Mouse (Mus musculus): ENCODE measurements around the gene Ccdc134. TPM values are rescaled to one million over a fixed set of nuclear protein-coding genes. Genes with fewer than 3 reads are reported as not detected.
"Not testable (repeated sequence)": the region's sequence is repeated elsewhere in the genome, so short reads cannot be mapped to it uniquely, and the experiment has no call there.

Ccdc134 gene
- polyA plus RNA-seq (2015; fragmentation: Nextera tagmentation; extraction: Ambion mirVana) = 17.7 and 18.4 TPM in 2 replicates

DNA sequence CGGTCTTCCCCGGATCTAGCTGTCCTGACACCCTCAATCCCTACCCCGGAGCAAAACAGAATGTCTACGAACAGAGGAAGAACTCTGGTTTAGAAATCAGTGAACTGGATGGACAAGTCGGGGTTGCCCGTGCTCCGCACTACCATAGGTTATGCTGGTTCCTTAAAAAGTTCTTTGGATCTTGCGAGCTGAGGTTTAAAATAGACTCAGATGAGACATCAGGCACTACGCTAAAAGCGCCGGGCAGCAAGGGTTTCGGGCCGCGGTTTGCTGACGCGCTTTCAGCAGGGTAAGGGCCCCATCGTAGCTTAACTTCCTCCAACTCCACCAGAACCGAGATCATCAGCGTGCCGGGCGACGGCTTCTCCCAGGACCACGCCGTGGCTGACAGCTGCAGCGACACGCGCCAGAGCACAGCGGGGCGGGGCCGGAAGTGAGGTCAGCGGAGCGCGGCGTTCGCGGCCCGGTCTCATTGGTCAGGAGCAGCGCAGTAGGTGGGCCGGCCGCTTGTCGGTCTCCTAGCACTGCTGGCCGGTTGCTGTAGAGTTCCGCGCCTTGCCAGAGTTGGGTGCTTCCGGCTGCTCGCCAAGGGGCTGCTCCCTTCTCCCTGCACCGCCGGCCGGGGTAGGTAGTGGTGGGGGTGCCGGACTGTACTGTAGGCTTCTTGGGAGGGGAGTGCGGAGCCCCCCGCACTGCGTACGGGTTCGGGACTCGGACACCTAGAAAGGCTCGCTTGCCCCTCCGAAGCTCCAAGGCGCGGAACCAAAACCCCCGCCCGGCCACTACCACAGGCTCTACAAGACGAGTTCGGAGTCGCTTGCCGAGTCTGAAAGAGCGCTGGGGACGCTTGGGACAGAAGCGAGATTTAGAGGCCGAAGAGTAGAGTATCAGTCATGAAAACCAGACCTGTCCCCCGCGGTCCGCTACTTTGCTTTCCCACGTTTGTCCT, at the start of gene Ccdc134:
Gene Ccdc134, plus strand, starts transcription at position 497 of the 949 bp plus-strand sequence.
- ATAC-seq (replicated peaks) = peak; percentile 99
- under 1% methylated on average over 72 of the region's 74 CpGs for WGBS
- H3K36me3 ChIP-seq = no peaks in the 10 kb centered on the region
- peak within 1 kb of the TSS; percentile 67 for H3K4me3 ChIP-seq
- peaks cover 17% of the 10 kb centered on the region for H3K4me1 ChIP-seq
- H3K4me2 ChIP-seq (replicated peaks) = peak within 1 kb of the TSS; percentile 81
- no peaks in the 10 kb centered on the region for H3K27me3 ChIP-seq
- peak within 1 kb of the TSS; percentile 60 for H3K9ac ChIP-seq (replicated peaks)
- no peaks in the 10 kb centered on the region for H3K9me3 ChIP-seq
- peak within 1 kb of the TSS; percentile 66 for H3K27ac ChIP-seq (replicated peaks)

DNA sequence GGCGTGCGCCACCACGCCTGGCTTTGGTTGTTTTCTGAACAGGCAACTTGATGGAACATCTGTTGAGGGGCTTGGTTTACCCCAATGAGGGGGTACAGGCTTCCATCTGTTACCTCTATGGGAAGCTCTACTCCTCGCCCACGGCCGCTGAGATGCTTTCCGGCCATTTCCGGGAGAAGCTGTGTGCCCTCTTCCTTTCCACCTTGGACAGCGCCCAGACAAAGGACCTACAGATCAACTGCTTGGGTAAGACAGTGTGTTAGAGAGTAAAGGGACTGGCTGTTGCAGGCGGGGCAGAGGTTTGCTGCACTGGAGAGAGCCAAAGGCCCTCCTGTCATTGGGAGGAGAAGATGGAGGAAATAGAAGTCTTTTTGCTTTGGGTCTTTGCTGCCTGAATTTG, 47.8 kb upstream of the Ccdc134 start:
- no peak for ATAC-seq (replicated peaks)
- no peaks in the 10 kb centered on the region for H3K27me3 ChIP-seq
- H3K9me3 ChIP-seq = no peaks in the 10 kb centered on the region
- H3K36me3 ChIP-seq = no peaks in the 10 kb centered on the region
- H3K4me3 ChIP-seq = no peak overlapping the region
- no peak overlapping the region for H3K27ac ChIP-seq (replicated peaks)
- no peak overlapping the region for H3K4me2 ChIP-seq (replicated peaks)
- WGBS = 70% methylated on average over 10 of the region's 10 CpGs
- no peaks in the 10 kb centered on the region for H3K4me1 ChIP-seq
- H3K9ac ChIP-seq (replicated peaks) = no peak overlapping the region

DNA sequence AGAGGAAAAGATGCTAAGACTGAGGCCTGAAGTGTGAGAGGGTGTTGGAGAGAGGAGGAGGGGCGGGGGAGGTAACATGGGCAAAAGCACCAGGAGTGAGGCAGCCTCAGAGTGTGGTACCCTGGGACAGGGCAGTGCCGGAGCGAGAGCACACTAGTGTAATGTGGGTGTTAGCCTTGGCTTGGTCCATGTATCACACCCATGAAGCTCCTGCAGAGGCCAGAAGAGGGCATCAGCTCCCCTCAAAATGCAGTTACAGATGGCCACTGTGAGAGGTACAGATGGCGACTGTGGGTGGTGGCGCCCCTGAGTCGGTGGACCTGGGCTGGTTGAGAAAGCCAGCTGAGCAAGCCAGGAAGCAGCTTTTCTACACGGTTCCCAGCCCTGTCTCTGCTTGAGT, 46.6 kb upstream of the Ccdc134 start:
- Histone ChIP-seq H3K36me3 (no peaks in the 10 kb centered on the region), H3K27ac (replicated peaks) (no peak overlapping the region), H3K27me3 (no peaks in the 10 kb centered on the region), H3K9me3 (no peaks in the 10 kb centered on the region), H3K9ac (replicated peaks) (no peak overlapping the region), H3K4me3 (no peak overlapping the region), H3K4me2 (replicated peaks) (no peak overlapping the region), H3K4me1 (no peaks in the 10 kb centered on the region)
- ATAC-seq (replicated peaks) = no peak
- 35% methylated on average over 7 of the region's 7 CpGs for WGBS

DNA sequence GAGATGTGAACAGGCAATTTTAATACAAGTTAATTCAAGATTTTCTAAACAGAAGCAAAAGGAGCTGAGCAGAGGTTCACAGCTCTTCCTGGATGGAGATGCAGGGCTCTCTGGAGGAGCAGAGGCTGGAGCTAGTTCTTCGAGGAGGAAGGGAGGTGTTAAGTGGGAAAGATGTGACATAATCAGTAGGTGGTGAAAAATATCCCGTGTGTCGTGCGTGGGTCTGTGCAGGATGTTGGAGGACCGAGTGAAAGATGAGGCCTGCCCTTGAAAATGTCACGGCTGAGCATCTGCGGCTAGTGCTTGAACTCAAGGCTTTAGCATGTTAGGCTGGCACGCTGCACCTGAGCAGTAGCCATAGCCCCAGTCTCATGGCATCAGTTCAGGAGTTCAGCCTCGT, 42.1 kb upstream of the Ccdc134 start:
- H3K27me3 ChIP-seq = 0 out of 2 replicates have a peak, but pooled peaks cover 2% of the 10 kb centered on the region
- H3K4me1 ChIP-seq = no peaks in the 10 kb centered on the region
- H3K4me2 ChIP-seq (replicated peaks) = no peak overlapping the region
- H3K36me3 ChIP-seq = no peaks in the 10 kb centered on the region
- H3K4me3 ChIP-seq = no peak overlapping the region
- no peaks in the 10 kb centered on the region for H3K9me3 ChIP-seq
- ATAC-seq (replicated peaks) = no peak
- 88% methylated on average over 9 of the region's 9 CpGs for WGBS
- no peak overlapping the region for H3K27ac ChIP-seq (replicated peaks)
- no peak overlapping the region for H3K9ac ChIP-seq (replicated peaks)

DNA sequence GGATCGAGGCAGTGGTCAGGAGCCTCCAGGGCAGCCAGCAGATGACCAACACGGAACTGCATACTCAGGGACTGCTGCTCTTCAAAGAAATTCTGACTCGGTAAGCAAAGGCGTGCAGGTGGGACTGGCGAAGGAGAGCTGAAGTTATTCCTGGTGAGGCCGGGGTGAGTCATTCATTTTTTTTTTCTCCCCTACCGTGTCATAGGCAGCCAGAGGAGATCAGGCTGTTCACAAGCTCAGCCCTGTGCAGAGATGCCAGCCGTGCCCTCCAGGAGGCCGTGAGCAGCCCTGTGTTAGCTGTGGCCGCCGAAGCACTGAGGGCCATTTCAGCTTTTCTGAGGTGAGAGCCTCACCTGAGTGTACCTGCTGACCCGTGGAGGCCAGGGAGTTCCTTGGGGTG, 41.6 kb upstream of the Ccdc134 start:
- WGBS = 81% methylated on average over 12 of the region's 12 CpGs
- Histone ChIP-seq H3K9me3 (no peaks in the 10 kb centered on the region), H3K27ac (replicated peaks) (no peak overlapping the region), H3K4me1 (no peaks in the 10 kb centered on the region), H3K4me2 (replicated peaks) (no peak overlapping the region), H3K4me3 (no peak overlapping the region), H3K9ac (replicated peaks) (no peak overlapping the region), H3K36me3 (no peaks in the 10 kb centered on the region), H3K27me3 (0 out of 2 replicates have a peak, but pooled peaks cover 2% of the 10 kb centered on the region)
- no peak for ATAC-seq (replicated peaks)

DNA sequence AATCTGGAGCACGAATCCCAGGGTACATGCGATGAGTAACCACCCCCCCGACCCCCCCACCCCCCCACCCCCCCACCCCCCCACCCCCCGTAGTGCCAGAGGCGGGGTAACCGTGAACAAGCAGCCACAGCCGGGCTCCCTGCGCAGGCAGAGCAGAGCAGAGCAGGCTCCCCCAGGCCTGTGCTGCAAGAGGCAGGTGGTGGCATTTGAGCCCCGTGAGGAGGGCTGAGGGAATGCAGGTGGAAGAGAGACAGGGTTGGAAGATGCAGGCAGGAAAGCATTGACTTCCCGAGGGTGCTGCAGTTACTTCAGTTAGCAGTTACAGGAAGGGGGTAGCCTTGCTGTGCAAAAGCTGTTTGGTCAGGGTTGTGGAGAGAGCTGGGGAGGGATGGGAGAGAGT, 40.5 kb upstream of the Ccdc134 start:
- no peaks in the 10 kb centered on the region for H3K9me3 ChIP-seq
- 0 out of 2 replicates have a peak, but pooled peaks cover 2% of the 10 kb centered on the region for H3K27me3 ChIP-seq
- H3K9ac ChIP-seq (replicated peaks) = no peak overlapping the region
- H3K27ac ChIP-seq (replicated peaks) = no peak overlapping the region
- no peaks in the 10 kb centered on the region for H3K4me1 ChIP-seq
- H3K36me3 ChIP-seq = no peaks in the 10 kb centered on the region
- no peak for ATAC-seq (replicated peaks)
- 12% methylated on average over 10 of the region's 10 CpGs for WGBS
- H3K4me3 ChIP-seq = no peak overlapping the region
- H3K4me2 ChIP-seq (replicated peaks) = no peak overlapping the region

DNA sequence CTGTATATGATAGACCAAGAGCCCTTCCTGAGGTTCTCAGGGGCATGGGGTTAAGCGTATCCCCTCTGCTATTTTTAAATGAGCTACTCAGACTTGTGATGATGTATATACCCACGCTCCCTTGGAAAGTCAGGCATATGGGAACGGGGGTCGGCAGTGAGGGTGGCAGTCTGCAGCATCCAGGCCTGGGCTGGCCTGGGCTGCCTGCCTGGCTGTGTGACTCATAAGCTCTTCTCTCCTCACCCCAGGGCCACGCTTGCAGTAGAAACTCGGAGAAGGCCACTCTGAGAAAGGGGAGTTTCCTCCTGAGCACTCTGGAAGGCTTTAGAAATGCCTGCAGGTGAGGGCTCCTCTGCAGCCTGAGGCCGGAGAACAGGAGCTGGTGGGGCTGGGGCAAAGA, 36.7 kb upstream of the Ccdc134 start:
- no peak overlapping the region for H3K9ac ChIP-seq (replicated peaks)
- 86% methylated on average over 7 of the region's 7 CpGs for WGBS
- H3K27ac ChIP-seq (replicated peaks) = no peak overlapping the region
- H3K4me1 ChIP-seq = no peaks in the 10 kb centered on the region
- H3K4me3 ChIP-seq = no peak overlapping the region
- H3K27me3 ChIP-seq = 0 out of 2 replicates have a peak, but pooled peaks cover 2% of the 10 kb centered on the region
- H3K4me2 ChIP-seq (replicated peaks) = no peak overlapping the region
- no peaks in the 10 kb centered on the region for H3K36me3 ChIP-seq
- H3K9me3 ChIP-seq = no peaks in the 10 kb centered on the region
- ATAC-seq (replicated peaks) = no peak

DNA sequence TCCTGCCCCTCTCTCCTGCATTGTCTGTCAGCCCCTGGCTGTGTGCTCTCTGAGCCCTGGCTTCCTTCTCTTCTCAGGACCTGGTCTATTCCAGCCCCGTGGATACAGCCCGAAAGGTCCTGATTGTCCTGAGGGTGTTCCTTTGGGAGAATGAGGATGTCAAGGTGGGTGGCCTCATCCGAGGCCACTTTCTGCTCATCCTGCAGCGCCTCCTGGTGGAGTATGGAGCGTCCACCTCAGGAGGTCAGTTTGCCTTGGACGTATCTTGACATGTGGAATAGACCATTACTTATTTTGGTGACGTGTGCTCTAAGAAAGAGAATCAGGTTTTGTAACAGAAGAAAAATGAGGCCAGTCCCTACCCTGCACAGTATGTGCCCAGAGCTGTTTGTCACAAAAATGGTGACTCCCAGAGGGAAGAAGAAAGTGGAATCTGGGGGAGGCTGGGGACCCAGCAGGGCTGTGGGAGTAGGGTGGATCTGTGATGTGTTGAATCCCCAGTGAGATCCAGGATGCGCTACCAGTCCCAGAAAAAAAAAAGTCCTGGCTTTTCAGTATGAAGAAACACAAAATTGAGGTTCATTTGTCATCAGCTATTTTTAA, 20.7 kb upstream of the Ccdc134 start:
- no peak overlapping the region for H3K9ac ChIP-seq (replicated peaks)
- H3K36me3 ChIP-seq = no peaks in the 10 kb centered on the region
- no peak overlapping the region for H3K4me2 ChIP-seq (replicated peaks)
- H3K4me3 ChIP-seq = no peak overlapping the region
- H3K4me1 ChIP-seq = no peaks in the 10 kb centered on the region
- no peaks in the 10 kb centered on the region for H3K27me3 ChIP-seq
- no peaks in the 10 kb centered on the region for H3K9me3 ChIP-seq
- ATAC-seq (replicated peaks) = no peak
- H3K27ac ChIP-seq (replicated peaks) = no peak overlapping the region
- 17% methylated on average over 8 of the region's 8 CpGs for WGBS

DNA sequence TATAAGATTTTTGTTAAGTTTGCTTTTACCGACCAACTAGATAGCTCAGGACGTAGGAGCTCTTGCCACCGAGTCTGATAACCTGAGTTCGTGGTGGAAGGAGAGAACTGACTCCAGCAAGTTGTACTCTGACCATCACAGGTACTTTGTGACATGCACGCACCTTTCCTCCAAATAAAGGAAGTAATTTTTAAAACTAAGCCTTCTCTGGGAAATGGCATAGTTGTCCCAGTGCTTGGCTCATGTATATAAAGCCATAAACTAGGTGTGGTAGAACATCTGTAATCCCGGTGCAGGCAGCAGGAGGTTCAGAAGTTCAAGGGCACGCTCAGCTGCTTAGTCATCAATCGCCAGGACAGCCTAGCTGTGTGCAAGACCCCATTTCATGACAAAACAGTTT, 7.2 kb upstream of the Ccdc134 start:
- 91% methylated on average over 8 of the region's 8 CpGs for WGBS
- Histone ChIP-seq H3K36me3 (no peaks in the 10 kb centered on the region), H3K27ac (replicated peaks) (no peak overlapping the region), H3K9ac (replicated peaks) (no peak overlapping the region), H3K27me3 (no peaks in the 10 kb centered on the region), H3K4me1 (no peaks in the 10 kb centered on the region), H3K4me3 (no peak overlapping the region), H3K9me3 (no peaks in the 10 kb centered on the region), H3K4me2 (replicated peaks) (no peak overlapping the region)
- no peak for ATAC-seq (replicated peaks)

DNA sequence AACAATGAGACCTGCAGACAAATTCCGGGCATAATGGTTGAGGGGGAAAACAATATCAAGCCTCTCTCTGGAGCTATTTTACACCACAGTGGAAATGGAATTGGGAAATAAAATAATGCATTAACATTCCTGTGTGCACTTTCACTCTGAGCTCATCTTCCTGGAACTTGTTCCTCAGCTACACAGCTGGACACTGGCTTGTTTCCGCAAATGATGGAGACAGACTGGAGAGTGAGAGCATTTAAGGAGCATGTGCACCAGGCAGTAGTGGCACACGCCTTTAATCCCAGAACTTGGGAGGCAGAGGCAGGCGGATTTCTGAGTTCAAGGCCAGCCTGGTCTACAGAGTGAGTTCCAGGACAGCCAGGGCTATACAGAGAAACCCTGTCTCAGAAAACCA, 1.0 kb upstream of the Ccdc134 start:
- H3K9me3 ChIP-seq; H3K4me2 ChIP-seq (replicated peaks); H3K36me3 ChIP-seq; ATAC-seq (replicated peaks); H3K27ac ChIP-seq (replicated peaks); H3K27me3 ChIP-seq; H3K4me3 ChIP-seq; H3K9ac ChIP-seq (replicated peaks): not testable (repeated sequence)
- peaks cover 17% of the 10 kb centered on the region for H3K4me1 ChIP-seq
- 74% methylated on average over 4 of the region's 4 CpGs for WGBS

DNA sequence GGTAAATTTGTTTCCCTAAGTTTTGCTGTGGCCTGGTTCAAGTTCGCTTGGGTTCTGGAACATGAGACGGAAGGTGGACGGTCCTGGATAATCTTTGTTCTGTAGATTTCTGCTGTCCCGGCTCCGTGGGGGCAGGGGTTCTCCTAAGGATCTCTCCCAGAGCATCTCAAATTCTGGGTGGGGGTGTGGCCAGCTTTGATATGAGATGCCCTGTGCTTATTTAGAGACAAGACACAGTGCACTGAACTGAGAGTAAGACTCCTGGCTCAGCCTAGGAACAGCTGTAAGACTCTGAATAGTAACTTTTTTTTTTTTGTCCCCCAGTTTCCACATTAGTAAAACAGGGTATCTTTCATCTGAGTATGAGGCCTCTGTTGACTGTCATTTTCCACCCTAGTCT, 676 bp downstream of the Ccdc134 start:
- Histone ChIP-seq H3K36me3 (no peaks in the 10 kb centered on the region), H3K9me3 (no peaks in the 10 kb centered on the region), H3K4me2 (replicated peaks) (peak overlapping the region; percentile 81), H3K27me3 (no peaks in the 10 kb centered on the region), H3K27ac (replicated peaks) (no peak overlapping the region), H3K4me3 (peak overlapping the region; percentile 67), H3K9ac (replicated peaks) (peak overlapping the region; percentile 60), H3K4me1 (peaks cover 17% of the 10 kb centered on the region)
- WGBS = 5% methylated on average over 5 of the region's 5 CpGs
- no peak for ATAC-seq (replicated peaks)

DNA sequence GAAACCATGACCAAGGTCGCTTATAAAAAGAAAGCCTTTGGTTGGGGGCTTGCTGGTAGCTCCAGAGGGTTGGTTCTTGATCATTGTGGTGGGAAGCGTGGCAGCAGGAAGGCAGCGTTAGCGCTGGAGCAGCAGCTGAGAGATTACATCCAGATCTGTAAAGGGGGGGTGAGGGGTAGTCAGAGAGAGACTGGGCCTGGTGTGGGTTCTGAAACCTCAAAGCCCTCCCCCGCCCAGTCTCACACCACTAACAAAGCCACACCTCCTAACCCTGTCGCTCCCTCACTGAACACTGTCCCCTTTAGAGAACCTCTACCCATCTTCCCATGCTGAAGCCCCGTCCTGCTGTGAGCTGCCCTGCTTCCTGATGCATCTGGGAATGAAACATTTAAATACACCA, 2.9 kb downstream of the Ccdc134 start:
- WGBS = 76% methylated on average over 7 of the region's 7 CpGs
- H3K9me3 ChIP-seq = no peaks in the 10 kb centered on the region
- H3K4me2 ChIP-seq (replicated peaks) = no peak overlapping the region
- H3K4me1 ChIP-seq = peaks cover 17% of the 10 kb centered on the region
- H3K27me3 ChIP-seq = no peaks in the 10 kb centered on the region
- no peaks in the 10 kb centered on the region for H3K36me3 ChIP-seq
- no peak for ATAC-seq (replicated peaks)
- no peak overlapping the region for H3K4me3 ChIP-seq
- no peak overlapping the region for H3K27ac ChIP-seq (replicated peaks)
- no peak overlapping the region for H3K9ac ChIP-seq (replicated peaks)

All from forebrain, embryonic 15.5 days (tissue).